Mouse (Mus musculus): ENCODE measurements around the gene Ugt1a1.

DNA sequence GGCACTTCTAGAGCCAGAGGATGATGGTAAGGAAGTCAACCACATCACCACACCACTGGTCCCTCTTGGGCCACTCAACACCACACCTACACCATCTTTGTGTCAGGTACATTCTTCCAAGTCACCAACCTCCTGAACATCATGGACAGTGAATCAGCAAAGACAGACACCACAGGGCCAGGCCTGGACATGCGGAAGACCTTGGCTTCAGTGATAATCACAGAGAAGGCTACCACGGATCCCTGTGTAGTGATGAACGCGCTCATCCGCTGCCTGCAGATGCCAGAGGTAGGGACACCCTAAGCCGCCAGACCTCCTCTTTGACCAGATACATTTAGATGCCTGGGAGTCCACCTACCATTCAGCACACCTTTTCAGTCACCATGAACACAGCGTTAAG, 16.4 kb downstream of the Ugt1a1 start:
- TF ChIP-seq CTCF (IDR thresholded peaks at IDR 0.05; ENCODE audit: low read depth) (no peak), EP300 (IDR thresholded peaks at IDR 0.05; ENCODE audit: low read depth) (no peak)
